Mouse (Mus musculus) heart, embryonic 13.5 days (tissue): ENCODE data around the gene Acbd6. TPM values are rescaled to one million over a fixed set of nuclear protein-coding genes. Genes with fewer than 3 reads are reported as not detected.

Source experiments
- ATAC-seq: fragments of 200-750 bp; cut with Nextera tagmentation; 2 replicates; pipeline ENCODE4 v1.8.0; 2017; ENCODE audit warnings: moderate TSS enrichment; ENCODE audit not compliant: insufficient number of reproducible peaks, low FRiP score, low TSS enrichment; ENCODE audit errors: extremely low read depth
- H3K27ac ChIP-seq: fragments of 300-500 bp; sonication (generic); replicated peaks from 2 replicates; pipeline ENCODE4 v1.5.1; 2015; ENCODE audit warnings: moderate library complexity, mild to moderate bottlenecking, inconsistent platforms
- H3K27me3 ChIP-seq: fragments of 300-500 bp; sonication (generic); replicated peaks from 2 replicates; pipeline ENCODE4 v1.6.1; 2015; ENCODE audit warnings: mild to moderate bottlenecking, inconsistent platforms
- H3K36me3 ChIP-seq: fragments of 300-500 bp; sonication (generic); 2 replicates; pipeline ENCODE4 v1.6.1; 2015; ENCODE audit warnings: mild to moderate bottlenecking, inconsistent platforms
- H3K4me1 ChIP-seq: fragments of 300-500 bp; sonication (generic); 2 replicates; pipeline ENCODE4 v1.6.1; 2015; ENCODE audit warnings: inconsistent platforms
- H3K4me2 ChIP-seq: fragments of 300-500 bp; sonication (generic); 2 replicates; pipeline ENCODE4 v1.6.1; 2015; ENCODE audit warnings: inconsistent platforms, mild to moderate bottlenecking, moderate library complexity
- H3K4me3 ChIP-seq: fragments of 300-500 bp; sonication (generic); 2 replicates; pipeline ENCODE4 v1.5.1; 2015; ENCODE audit warnings: moderate library complexity, mild to moderate bottlenecking, inconsistent platforms
- H3K9ac ChIP-seq: fragments of 300-500 bp; sonication (generic); 2 replicates; pipeline ENCODE4 v1.6.1; 2015; ENCODE audit warnings: inconsistent platforms, mild to moderate bottlenecking, moderate library complexity
- H3K9me3 ChIP-seq: fragments of 300-500 bp; sonication (generic); 2 replicates; pipeline ENCODE4 v1.6.1; 2016; ENCODE audit warnings: inconsistent platforms
- WGBS: fragments of 180-500 bp; shearing (Covaris S2); methylation state at CpG from one replicate; pipeline ENCODE4 v1.1.7; 2015; ENCODE audit warnings: mixed read lengths; 5-methylcytosine and 5-hydroxymethylcytosine counted together
- polyA plus RNA-seq: library from polyadenylated mRNA; unstranded; fragments of >200 nt; fragmentation: Nextera tagmentation; extraction: Ambion mirVana; gene quantifications from 2 replicates; pipeline ENCODE4 v1.2.1, GENCODE M21; 2015

Acbd6 gene
- polyA plus RNA-seq, 1 experiment from 2014 or later: 49.6 TPM

GRCm38 (mm10) chr1:155700886-155701285 lies 143.0 kb downstream of the Acbd6 start:
- H3K4me1 ChIP-seq: peaks cover 13% of the 10 kb centered on the region
- no peak overlapping the region for H3K9ac ChIP-seq
- ATAC-seq: no peak
- H3K27me3 ChIP-seq: no peaks in the 10 kb centered on the region; the same call in 1 of the 2 replicates
- H3K4me2 ChIP-seq: no peak overlapping the region
- no peaks in the 10 kb centered on the region for H3K36me3 ChIP-seq
- H3K27ac ChIP-seq: no peak overlapping the region
- H3K9me3 ChIP-seq: no peaks in the 10 kb centered on the region
- no peak overlapping the region for H3K4me3 ChIP-seq

- Histone ChIP-seq H3K4me3 (no peak overlapping the region), H3K4me1 (peaks cover 14% of the 10 kb centered on the region), H3K27ac (no peak overlapping the region), H3K9me3 (no peaks in the 10 kb centered on the region), H3K4me2 (no peak overlapping the region), H3K27me3 (no peaks in the 10 kb centered on the region; the same call in 1 of the 2 replicates), H3K9ac (no peak overlapping the region), H3K36me3 (no peaks in the 10 kb centered on the region)
- no peak for ATAC-seq
- WGBS: 77% methylated on average over 5 of the region's 5 CpGs
Observed at GRCm38 (mm10) chr1:155703191-155703680, 145.3 kb downstream of the Acbd6 start.

DNA sequence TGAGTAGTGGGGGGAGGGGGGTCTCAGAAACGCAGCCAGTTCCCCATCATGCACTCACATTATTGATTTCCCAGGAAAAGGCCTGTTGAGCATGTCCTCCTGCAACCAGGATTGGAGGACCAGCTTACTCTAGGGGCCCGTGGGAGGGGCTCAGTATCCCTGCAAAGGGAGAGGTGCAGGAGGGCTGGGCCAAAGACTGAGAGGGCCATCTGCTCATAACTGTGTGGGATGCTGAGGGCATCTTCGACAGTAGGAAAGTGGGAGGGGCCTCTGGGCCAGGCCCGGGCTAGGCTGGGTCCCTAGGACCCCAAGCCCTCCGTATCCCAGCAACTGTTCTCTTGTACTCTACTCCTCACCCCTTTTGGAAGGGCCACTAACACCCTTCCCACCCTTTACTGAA lies 146.3 kb downstream of the Acbd6 start:
- Histone ChIP-seq H3K4me2 (no peak overlapping the region), H3K9ac (no peak overlapping the region), H3K9me3 (no peaks in the 10 kb centered on the region), H3K4me3 (no peak overlapping the region), H3K27me3 (no peaks in the 10 kb centered on the region; the same call in 1 of the 2 replicates), H3K27ac (no peak overlapping the region), H3K4me1 (peaks cover 14% of the 10 kb centered on the region), H3K36me3 (no peaks in the 10 kb centered on the region)
- 57% methylated on average over 5 of the region's 5 CpGs for whole genome bisulfite sequencing
- ATAC-seq: no peak

DNA sequence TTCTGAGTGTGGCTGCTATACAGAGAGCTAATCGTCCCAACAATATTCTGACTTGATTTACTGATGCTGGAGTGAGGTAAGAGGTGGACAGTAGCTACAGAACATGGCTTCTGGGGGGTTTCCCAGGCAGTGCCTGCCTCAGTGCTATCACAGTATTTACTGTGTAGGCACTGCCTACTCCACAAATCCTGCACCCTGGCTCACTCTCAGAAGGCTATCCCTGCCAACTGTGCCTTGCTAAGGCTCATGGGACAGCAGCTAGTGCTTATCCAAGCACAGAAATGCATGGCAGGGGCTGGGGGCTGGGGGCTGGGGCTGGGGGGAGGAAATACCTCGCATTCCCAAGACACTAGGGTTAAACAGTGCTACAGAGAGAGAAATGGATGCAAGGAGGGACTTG lies 155.4 kb downstream of the Acbd6 start:
- peaks cover 4% of the 10 kb centered on the region; the same call in 1 of the 2 replicates for H3K4me1 ChIP-seq
- H3K36me3 ChIP-seq: no peaks in the 10 kb centered on the region
- H3K4me3 ChIP-seq: no peak overlapping the region
- H3K9me3 ChIP-seq: no peaks in the 10 kb centered on the region
- H3K4me2 ChIP-seq: no peak overlapping the region
- peaks cover 26% of the 10 kb centered on the region; the same call in 1 of the 2 replicates for H3K27me3 ChIP-seq
- H3K27ac ChIP-seq: no peak overlapping the region
- no peak overlapping the region for H3K9ac ChIP-seq
- no peak for ATAC-seq
- WGBS: 55% methylated on average over 2 of the region's 2 CpGs

DNA sequence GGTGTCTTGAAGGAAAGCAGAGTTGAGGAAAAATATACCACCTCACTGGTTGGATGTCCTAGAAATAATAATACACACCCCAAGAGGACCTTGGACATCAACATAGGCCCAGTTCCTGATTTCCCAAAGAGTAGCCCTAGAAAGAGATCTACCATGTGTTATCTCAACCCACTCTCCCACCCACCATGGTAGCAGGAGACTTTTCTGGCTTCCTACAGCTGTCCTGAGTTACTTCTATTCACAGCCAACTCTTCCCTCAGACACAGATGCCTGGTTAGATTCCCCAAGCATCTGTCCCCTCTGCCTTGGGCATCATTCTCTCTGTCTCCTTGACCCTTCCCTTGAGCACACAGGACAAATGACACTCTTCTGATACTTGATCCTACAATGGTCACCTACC lies 157.4 kb downstream of the Acbd6 start:
- H3K9ac ChIP-seq: no peak overlapping the region
- H3K9me3 ChIP-seq: no peaks in the 10 kb centered on the region
- no peak overlapping the region for H3K4me2 ChIP-seq
- H3K27me3 ChIP-seq: peaks cover 43% of the 10 kb centered on the region
- H3K4me3 ChIP-seq: no peak overlapping the region
- H3K27ac ChIP-seq: no peak overlapping the region
- no peaks in the 10 kb centered on the region for H3K36me3 ChIP-seq
- H3K4me1 ChIP-seq: peaks cover 4% of the 10 kb centered on the region; the same call in 1 of the 2 replicates
- ATAC-seq: no peak

- no peak overlapping the region for H3K9ac ChIP-seq
- WGBS: 82% methylated on average over 12 of the region's 12 CpGs
- no peak for ATAC-seq
- peaks cover 49% of the 10 kb centered on the region for H3K27me3 ChIP-seq
- H3K4me3 ChIP-seq: no peak overlapping the region
- H3K36me3 ChIP-seq: no peaks in the 10 kb centered on the region
- no peak overlapping the region for H3K27ac ChIP-seq
- no peaks in the 10 kb centered on the region for H3K9me3 ChIP-seq
- H3K4me2 ChIP-seq: no peak overlapping the region
- no peaks in the 10 kb centered on the region for H3K4me1 ChIP-seq
Observed at GRCm38 (mm10) chr1:155717301-155717700, 159.4 kb downstream of the Acbd6 start.

DNA sequence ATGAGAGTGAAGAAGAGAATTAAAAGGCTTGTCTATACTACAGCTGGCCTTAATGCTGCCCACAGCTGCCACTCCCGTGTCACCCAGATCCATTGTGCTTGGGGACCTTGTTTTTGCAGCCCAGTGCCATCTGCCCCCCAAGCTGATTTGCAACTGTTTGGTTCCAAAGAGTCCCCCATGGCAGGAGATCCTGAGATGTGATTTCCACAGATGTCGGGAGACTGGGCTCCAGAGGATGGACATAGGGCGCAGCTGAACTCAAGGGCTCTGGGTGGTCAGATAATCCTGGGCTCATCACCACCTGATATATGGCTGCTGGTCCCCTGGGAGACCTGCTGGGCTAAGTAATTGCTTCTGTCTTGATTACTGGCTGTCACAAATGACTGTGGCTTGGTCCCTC lies 160.9 kb downstream of the Acbd6 start:
- no peak for ATAC-seq
- Histone ChIP-seq H3K9me3 (no peaks in the 10 kb centered on the region), H3K36me3 (no peaks in the 10 kb centered on the region), H3K4me2 (no peak overlapping the region), H3K9ac (no peak overlapping the region), H3K4me3 (no peak overlapping the region), H3K27me3 (peaks cover 58% of the 10 kb centered on the region), H3K27ac (no peak overlapping the region), H3K4me1 (peaks cover 4% of the 10 kb centered on the region; the same call in 1 of the 2 replicates)
- WGBS: 58% methylated on average over 3 of the region's 3 CpGs

- Histone ChIP-seq H3K27ac (no peak overlapping the region), H3K27me3 (peaks cover 65% of the 10 kb centered on the region), H3K4me1 (peaks cover 4% of the 10 kb centered on the region; the same call in 1 of the 2 replicates), H3K4me2 (no peak overlapping the region), H3K36me3 (no peaks in the 10 kb centered on the region), H3K9me3 (no peaks in the 10 kb centered on the region), H3K9ac (no peak overlapping the region), H3K4me3 (no peak overlapping the region)
- no peak for ATAC-seq
- WGBS: 45% methylated on average over 5 of the region's 5 CpGs
Observed at GRCm38 (mm10) chr1:155720006-155720405, 162.1 kb downstream of the Acbd6 start.

- WGBS: 39% methylated on average over 8 of the region's 8 CpGs
- Histone ChIP-seq H3K4me3 (no peak overlapping the region), H3K4me1 (peaks cover 4% of the 10 kb centered on the region; the same call in 1 of the 2 replicates), H3K27me3 (peaks cover 79% of the 10 kb centered on the region), H3K36me3 (no peaks in the 10 kb centered on the region), H3K9ac (no peak overlapping the region), H3K9me3 (no peaks in the 10 kb centered on the region), H3K27ac (no peak overlapping the region), H3K4me2 (no peak overlapping the region)
- ATAC-seq: no peak
Observed at GRCm38 (mm10) chr1:155721443-155721842, 163.5 kb downstream of the Acbd6 start.

- Histone ChIP-seq H3K4me2 (peak overlapping the region; percentile 60), H3K9me3 (no peaks in the 10 kb centered on the region), H3K27me3 (peaks cover 85% of the 10 kb centered on the region), H3K9ac (no peak overlapping the region), H3K27ac (no peak overlapping the region), H3K36me3 (no peaks in the 10 kb centered on the region), H3K4me3 (peak overlapping the region; percentile 29), H3K4me1 (peaks cover 4% of the 10 kb centered on the region; the same call in 1 of the 2 replicates)
- ATAC-seq: no peak
- under 1% methylated on average over 13 of the region's 13 CpGs for WGBS
Observed at GRCm38 (mm10) chr1:155722185-155722584, 164.3 kb downstream of the Acbd6 start.

GRCm38 (mm10) chr1:155724301-155724700 lies 166.4 kb downstream of the Acbd6 start:
- ATAC-seq: no peak
- H3K36me3 ChIP-seq: no peaks in the 10 kb centered on the region
- WGBS: 64% methylated on average over 3 of the region's 3 CpGs
- no peak overlapping the region for H3K9ac ChIP-seq
- H3K27ac ChIP-seq: no peak overlapping the region
- no peak overlapping the region for H3K4me2 ChIP-seq
- H3K9me3 ChIP-seq: no peaks in the 10 kb centered on the region
- H3K27me3 ChIP-seq: peaks cover 92% of the 10 kb centered on the region
- no peak overlapping the region for H3K4me3 ChIP-seq
- H3K4me1 ChIP-seq: peaks cover 4% of the 10 kb centered on the region; the same call in 1 of the 2 replicates

GRCm38 (mm10) chr1:155725876-155726275 lies 168.0 kb downstream of the Acbd6 start:
- peaks cover 4% of the 10 kb centered on the region; the same call in 1 of the 2 replicates for H3K4me1 ChIP-seq
- H3K36me3 ChIP-seq: no peaks in the 10 kb centered on the region
- no peak overlapping the region for H3K27ac ChIP-seq
- H3K4me2 ChIP-seq: no peak overlapping the region
- H3K27me3 ChIP-seq: peaks cover 94% of the 10 kb centered on the region
- no peak for ATAC-seq
- WGBS: 57% methylated on average over 2 of the region's 2 CpGs
- no peaks in the 10 kb centered on the region for H3K9me3 ChIP-seq
- no peak overlapping the region for H3K4me3 ChIP-seq
- H3K9ac ChIP-seq: no peak overlapping the region
